Mouse (Mus musculus): ENCODE measurements around the gene Aff3. TPM values are rescaled to one million over a fixed set of nuclear protein-coding genes. Genes with fewer than 3 reads are reported as not detected.

Aff3 gene
- polyA plus RNA-seq, 1 experiment from 2014 or later: 2.1 TPM

- no peaks in the 10 kb centered on the region for H3K27me3 ChIP-seq (replicated peaks; ENCODE audit: control insufficient read depth, insufficient read depth, low read length)
- no peak overlapping the region for H3K9ac ChIP-seq (ENCODE audit: low read depth, low read length)
- H3K9me3 ChIP-seq (ENCODE audit: control insufficient read depth): no peaks in the 10 kb centered on the region
- H3K36me3 ChIP-seq (ENCODE audit: control insufficient read depth, insufficient read depth): no peaks in the 10 kb centered on the region
- H3K4me2 ChIP-seq (replicated peaks; ENCODE audit: low read depth): no peak overlapping the region
- H3K4me3 ChIP-seq (ENCODE audit: low read depth, low read length): no peak overlapping the region
- no peak overlapping the region for H3K27ac ChIP-seq (ENCODE audit: low read depth, low read length)
- 47% methylated on average over 2 of the region's 2 CpGs for WGBS
- TF ChIP-seq CTCF (IDR thresholded peaks at IDR 0.05; ENCODE audit: low read depth): no peak
- no peaks in the 10 kb centered on the region for H3K4me1 ChIP-seq (replicated peaks; ENCODE audit: control insufficient read depth, insufficient read depth, low read length)
- ATAC-seq: no peak
Observed at GRCm38 (mm10) chr1:38165696-38166095, 499.1 kb downstream of the Aff3 start.

- H3K4me1 ChIP-seq (replicated peaks; ENCODE audit: control insufficient read depth, insufficient read depth, low read length): no peaks in the 10 kb centered on the region
- WGBS: 85% methylated on average over 5 of the region's 5 CpGs
- ATAC-seq: no peak
Observed at GRCm38 (mm10) chr1:38150086-38150485, 514.7 kb downstream of the Aff3 start.

GRCm38 (mm10) chr1:38146008-38146407 is 518.7 kb downstream of the Aff3 start:
- no peaks in the 10 kb centered on the region for H3K4me1 ChIP-seq (replicated peaks; ENCODE audit: control insufficient read depth, insufficient read depth, low read length)
- ATAC-seq: peak; percentile 89
- no peak for TF ChIP-seq CTCF (IDR thresholded peaks at IDR 0.05; ENCODE audit: low read depth)
- H3K9me3 ChIP-seq (ENCODE audit: control insufficient read depth): no peaks in the 10 kb centered on the region
- 42% methylated on average over 4 of the region's 4 CpGs for WGBS
- H3K9ac ChIP-seq (ENCODE audit: low read depth, low read length): no peak overlapping the region
- H3K27ac ChIP-seq (ENCODE audit: low read depth, low read length): peak overlapping the region; percentile 30; the same call in 1 of the 2 replicates
- H3K27me3 ChIP-seq (replicated peaks; ENCODE audit: control insufficient read depth, insufficient read depth, low read length): no peaks in the 10 kb centered on the region
- H3K36me3 ChIP-seq (ENCODE audit: control insufficient read depth, insufficient read depth): no peaks in the 10 kb centered on the region
- H3K4me3 ChIP-seq (ENCODE audit: low read depth, low read length): no peak overlapping the region
- no peak overlapping the region for H3K4me2 ChIP-seq (replicated peaks; ENCODE audit: low read depth)

More at GRCm38 (mm10) chr1:38150086-38150485, 514.7 kb downstream of the Aff3 start:
- no peak overlapping the region for H3K9ac ChIP-seq (ENCODE audit: low read depth, low read length)
- H3K27ac ChIP-seq (ENCODE audit: low read depth, low read length): no peak overlapping the region
- H3K36me3 ChIP-seq (ENCODE audit: control insufficient read depth, insufficient read depth): no peaks in the 10 kb centered on the region
- no peaks in the 10 kb centered on the region for H3K27me3 ChIP-seq (replicated peaks; ENCODE audit: control insufficient read depth, insufficient read depth, low read length)
- H3K4me2 ChIP-seq (replicated peaks; ENCODE audit: low read depth): no peak overlapping the region
- H3K4me3 ChIP-seq (ENCODE audit: low read depth, low read length): no peak overlapping the region
- H3K9me3 ChIP-seq (ENCODE audit: control insufficient read depth): no peaks in the 10 kb centered on the region
- no peak for TF ChIP-seq CTCF (IDR thresholded peaks at IDR 0.05; ENCODE audit: low read depth)

- Histone ChIP-seq H3K36me3 (ENCODE audit: control insufficient read depth, insufficient read depth) (no peaks in the 10 kb centered on the region), H3K4me3 (ENCODE audit: low read depth, low read length) (no peak overlapping the region), H3K4me1 (replicated peaks; ENCODE audit: control insufficient read depth, insufficient read depth, low read length) (no peaks in the 10 kb centered on the region), H3K9me3 (ENCODE audit: control insufficient read depth) (no peaks in the 10 kb centered on the region), H3K27me3 (replicated peaks; ENCODE audit: control insufficient read depth, insufficient read depth, low read length) (no peaks in the 10 kb centered on the region), H3K4me2 (replicated peaks; ENCODE audit: low read depth) (no peak overlapping the region), H3K27ac (ENCODE audit: low read depth, low read length) (no peak overlapping the region), H3K9ac (ENCODE audit: low read depth, low read length) (no peak overlapping the region)
- 78% methylated on average over 1 of the region's 1 CpGs for WGBS
- TF ChIP-seq CTCF (IDR thresholded peaks at IDR 0.05; ENCODE audit: low read depth): no peak
- no peak for ATAC-seq
Observed at GRCm38 (mm10) chr1:38141371-38141770, 523.4 kb downstream of the Aff3 start.

DNA sequence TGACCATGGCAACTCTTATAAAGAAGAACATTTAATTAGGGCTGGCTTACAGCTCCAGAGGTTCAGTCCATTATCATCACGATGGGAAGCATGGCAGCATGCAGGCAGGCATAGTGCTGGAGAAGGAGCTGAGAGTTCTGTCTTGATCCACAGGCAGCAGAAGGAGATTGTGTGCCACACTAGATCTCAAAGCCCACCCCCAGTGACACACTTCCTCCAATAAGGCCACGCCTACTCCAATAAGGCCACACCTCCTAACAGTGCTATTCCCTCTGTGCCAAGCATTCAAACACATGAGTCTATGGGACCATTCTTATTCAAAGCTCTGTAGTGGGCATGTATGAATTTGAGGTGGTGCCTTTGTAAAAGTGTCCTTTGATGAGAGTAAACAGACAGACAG is 523.8 kb downstream of the Aff3 start:
- WGBS: 73% methylated on average over 2 of the region's 2 CpGs
- Histone ChIP-seq H3K4me3 (ENCODE audit: low read depth, low read length) (no peak overlapping the region), H3K27me3 (replicated peaks; ENCODE audit: control insufficient read depth, insufficient read depth, low read length) (no peaks in the 10 kb centered on the region), H3K36me3 (ENCODE audit: control insufficient read depth, insufficient read depth) (no peaks in the 10 kb centered on the region), H3K9ac (ENCODE audit: low read depth, low read length) (no peak overlapping the region), H3K27ac (ENCODE audit: low read depth, low read length) (no peak overlapping the region), H3K4me2 (replicated peaks; ENCODE audit: low read depth) (no peak overlapping the region), H3K9me3 (ENCODE audit: control insufficient read depth) (no peaks in the 10 kb centered on the region), H3K4me1 (replicated peaks; ENCODE audit: control insufficient read depth, insufficient read depth, low read length) (no peaks in the 10 kb centered on the region)
- TF ChIP-seq CTCF (IDR thresholded peaks at IDR 0.05; ENCODE audit: low read depth): no peak
- ATAC-seq: no peak

GRCm38 (mm10) chr1:38139396-38139795 is 525.4 kb downstream of the Aff3 start:
- Histone ChIP-seq H3K4me3 (ENCODE audit: low read depth, low read length) (no peak overlapping the region), H3K4me2 (replicated peaks; ENCODE audit: low read depth) (no peak overlapping the region), H3K27me3 (replicated peaks; ENCODE audit: control insufficient read depth, insufficient read depth, low read length) (no peaks in the 10 kb centered on the region), H3K4me1 (replicated peaks; ENCODE audit: control insufficient read depth, insufficient read depth, low read length) (no peaks in the 10 kb centered on the region), H3K27ac (ENCODE audit: low read depth, low read length) (no peak overlapping the region), H3K36me3 (ENCODE audit: control insufficient read depth, insufficient read depth) (no peaks in the 10 kb centered on the region), H3K9me3 (ENCODE audit: control insufficient read depth) (no peaks in the 10 kb centered on the region), H3K9ac (ENCODE audit: low read depth, low read length) (no peak overlapping the region)
- no peak for ATAC-seq
- 82% methylated on average over 2 of the region's 2 CpGs for WGBS
- TF ChIP-seq CTCF (IDR thresholded peaks at IDR 0.05; ENCODE audit: low read depth): no peak

DNA sequence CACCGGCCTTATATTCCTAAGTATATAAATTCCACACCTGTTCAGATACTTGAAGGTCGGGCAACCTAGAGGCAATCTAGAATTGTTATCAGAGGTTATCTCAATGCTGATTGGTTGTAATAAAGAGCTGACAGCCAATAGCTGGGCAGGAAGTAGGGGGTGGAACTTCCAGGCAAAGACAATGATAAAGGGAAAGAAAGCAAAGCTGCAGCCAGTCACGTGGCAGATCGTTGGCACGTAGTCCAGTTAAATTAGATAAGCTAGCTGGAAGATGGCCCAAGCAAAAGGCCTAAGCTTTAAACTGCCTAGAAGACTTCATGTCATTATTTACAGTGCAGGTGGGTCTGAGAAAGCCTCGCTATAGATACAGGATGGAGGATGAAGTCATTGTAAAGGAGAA is 531.8 kb downstream of the Aff3 start:
- Histone ChIP-seq H3K4me3 (ENCODE audit: low read depth, low read length) (no peak overlapping the region), H3K9me3 (ENCODE audit: control insufficient read depth) (no peaks in the 10 kb centered on the region), H3K4me1 (replicated peaks; ENCODE audit: control insufficient read depth, insufficient read depth, low read length) (no peaks in the 10 kb centered on the region; the same call in 1 of the 2 replicates), H3K27me3 (replicated peaks; ENCODE audit: control insufficient read depth, insufficient read depth, low read length) (no peaks in the 10 kb centered on the region), H3K36me3 (ENCODE audit: control insufficient read depth, insufficient read depth) (no peaks in the 10 kb centered on the region), H3K4me2 (replicated peaks; ENCODE audit: low read depth) (no peak overlapping the region), H3K27ac (ENCODE audit: low read depth, low read length) (no peak overlapping the region), H3K9ac (ENCODE audit: low read depth, low read length) (no peak overlapping the region)
- 38% methylated on average over 6 of the region's 6 CpGs for WGBS
- no peak for ATAC-seq
- no peak for TF ChIP-seq CTCF (IDR thresholded peaks at IDR 0.05; ENCODE audit: low read depth)
